Mouse (Mus musculus) heart, adult 10 weeks (tissue): ENCODE results near the gene Col6a3. TPM values are rescaled to one million over a fixed set of nuclear protein-coding genes. Genes with fewer than 3 reads are reported as not detected.

Experiments used
- polyA plus RNA-seq: library from polyadenylated mRNA; stranded (reverse); fragments of 350-450 nt; fragmentation: Illumina TruSeq; extraction: RNeasy Lipid Tissue Mini Kit (QIAGEN cat#74804); gene quantifications from one replicate; pipeline ENCODE4 v1.2.3, GENCODE M21; 2014; ENCODE audit warnings: low read depth, low replicate concordance

Col6a3 gene
- 26.4 TPM for polyA plus RNA-seq

GRCm38 (mm10) chr1:90843836-90844235 lies at the start of gene Col6a3:
Gene Col6a3, minus strand, starts transcription at chr1:90843971.

Other genes starting within 250 kb of the Col6a3 start
- 73.9 TPM for gene Cops8, start 241.0 kb downstream of the Col6a3 start, polyA plus RNA-seq
- 0.29 TPM for gene Mlph, start 71.1 kb upstream of the Col6a3 start, polyA plus RNA-seq
- gene Prlh, start 109.1 kb upstream of the Col6a3 start, polyA plus RNA-seq = not detected
- 2.9 TPM for gene Rab17, start 125.7 kb upstream of the Col6a3 start, polyA plus RNA-seq
- 103 TPM for gene Lrrfip1, start 154.8 kb upstream of the Col6a3 start, polyA plus RNA-seq